Mouse (Mus musculus): ENCODE measurements around the gene Stard3nl. TPM values are rescaled to one million over a fixed set of nuclear protein-coding genes. Genes with fewer than 3 reads are reported as not detected.

The Stard3nl gene
- polyA plus RNA-seq (2012; rRNA removed): 85.3 and 89.5 TPM in 2 replicates

DNA sequence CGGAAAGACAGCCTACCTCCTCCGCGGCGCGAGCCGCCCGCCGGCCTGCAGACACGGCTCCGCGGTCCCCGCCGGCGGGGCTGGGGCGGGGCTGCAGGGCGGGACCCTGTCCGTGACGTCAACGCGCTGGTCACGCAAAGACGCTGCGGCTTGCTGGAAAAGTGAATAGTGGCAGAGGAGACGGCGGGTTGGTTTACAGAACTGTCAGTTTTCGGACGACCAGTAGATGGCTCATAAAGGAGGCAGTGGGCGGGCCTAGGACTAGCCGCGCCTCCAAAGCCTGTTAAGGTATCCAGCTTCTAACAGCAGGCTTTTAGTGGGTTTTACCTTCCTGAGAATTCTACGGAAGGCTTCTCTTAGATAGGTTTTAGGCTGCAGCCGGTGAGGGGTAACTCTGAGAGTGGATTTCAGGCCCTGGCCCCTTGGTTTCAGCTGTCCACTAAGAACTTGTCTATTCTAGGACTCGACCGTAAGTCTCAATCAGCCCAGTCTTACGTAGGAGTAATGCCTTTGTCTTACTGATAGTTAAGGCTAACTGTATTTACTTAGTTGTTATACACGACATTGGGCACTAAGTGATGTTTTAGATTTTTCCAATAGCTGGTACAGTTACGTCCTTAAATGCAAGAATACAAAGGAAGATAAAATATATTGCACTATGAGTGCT is at the start of gene Stard3nl:
TSS of gene Stard3nl (minus strand) at position 108 of the 667 bp plus-strand sequence.
- DNase-seq (ENCODE audit: extremely low spot score in 1 of 2, low spot score in 1 of 2): peak; percentile 99

DNA sequence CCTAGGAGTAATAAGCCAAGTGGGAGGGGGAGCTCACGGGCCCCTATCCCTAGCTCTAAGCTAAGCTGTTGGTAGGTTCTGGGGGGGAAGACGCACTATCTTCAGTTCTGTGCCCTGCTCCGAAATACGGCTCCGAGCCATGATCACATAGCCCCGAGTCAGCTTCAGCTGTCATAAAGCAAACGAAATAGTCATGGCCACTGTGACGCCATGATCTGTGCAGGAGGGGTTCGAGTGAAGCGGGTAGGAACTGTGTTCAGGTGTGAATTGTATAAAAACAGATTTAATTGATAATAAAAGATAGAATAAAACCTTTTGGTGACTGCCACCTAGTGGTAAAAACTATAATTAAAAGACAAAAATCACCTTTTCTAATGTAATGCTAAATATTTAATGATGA is 42.4 kb upstream of the Stard3nl start:
- DNase-seq (ENCODE audit: extremely low spot score in 1 of 2, low spot score in 1 of 2): peak in 1 of 2 experiments; percentile 16

DNA sequence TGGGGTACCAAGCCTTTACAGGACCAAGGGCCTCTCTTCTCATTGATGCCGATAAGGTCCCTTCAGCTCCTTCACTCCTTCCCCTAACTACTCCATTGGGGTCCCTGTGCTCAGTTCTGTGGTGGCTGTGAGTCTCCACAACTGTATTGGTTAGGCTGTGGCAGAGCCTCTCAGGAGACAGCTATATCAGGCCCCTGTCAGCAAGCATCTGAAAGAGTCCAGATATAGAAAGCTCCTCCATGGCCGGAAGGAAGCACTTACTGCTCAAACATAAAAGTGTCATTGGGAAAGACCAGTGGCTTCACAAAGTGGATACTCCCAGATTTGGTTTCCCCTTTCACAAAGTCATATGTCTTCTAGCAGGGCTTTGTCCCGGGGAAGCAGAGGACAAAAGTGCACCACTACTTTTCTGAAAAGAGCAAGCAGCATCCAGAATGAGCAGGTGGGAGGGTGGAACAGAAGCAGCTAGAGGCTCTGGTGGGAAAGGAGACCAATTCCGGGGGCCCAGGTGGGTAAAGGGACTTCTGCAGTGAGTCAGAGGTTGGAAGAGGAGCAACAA is 34.3 kb upstream of the Stard3nl start:
- DNase-seq (ENCODE audit: extremely low spot score in 1 of 2, low spot score in 1 of 2): no peak

DNA sequence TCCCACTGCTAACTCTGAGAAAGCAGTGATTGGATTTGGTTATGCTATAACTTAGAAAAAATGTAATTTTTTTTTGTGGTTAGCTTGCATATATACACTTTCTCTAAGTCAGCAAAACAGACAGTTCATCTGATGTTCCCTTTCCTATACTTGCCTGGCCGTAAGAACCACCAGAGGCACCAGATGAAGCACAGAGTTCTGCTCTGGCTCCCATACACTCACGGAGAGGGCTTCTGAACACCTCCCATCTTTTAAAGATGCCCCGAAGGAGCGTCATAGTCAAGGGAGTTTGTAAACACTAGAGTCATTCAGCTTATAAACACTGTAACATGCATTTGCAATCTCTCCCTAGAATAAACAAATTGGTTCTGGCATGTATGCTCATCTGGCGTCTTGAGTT is 32.5 kb upstream of the Stard3nl start:
- no peak for DNase-seq (ENCODE audit: extremely low spot score in 1 of 2, low spot score in 1 of 2)

DNA sequence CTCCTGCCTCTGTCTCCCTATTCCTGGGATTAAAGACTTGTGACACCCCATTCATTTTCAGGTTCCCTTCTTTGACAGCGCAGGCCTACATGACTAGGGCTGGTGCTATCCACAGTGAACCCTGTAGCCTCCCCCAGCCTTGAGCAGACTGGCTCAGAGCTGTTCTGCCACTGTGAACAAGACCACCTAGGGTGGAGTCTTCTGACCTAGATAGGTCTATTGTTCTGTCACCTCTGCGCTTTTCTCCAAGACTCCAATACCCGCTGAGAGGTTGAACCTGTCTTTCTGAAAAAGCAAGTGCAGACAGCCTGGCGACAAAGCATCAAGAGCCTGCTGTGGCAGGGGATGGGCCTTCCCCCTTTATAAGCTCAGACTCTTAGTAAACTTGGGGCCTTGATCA is 29.0 kb upstream of the Stard3nl start:
- no peak for DNase-seq (ENCODE audit: extremely low spot score in 1 of 2, low spot score in 1 of 2)

DNA sequence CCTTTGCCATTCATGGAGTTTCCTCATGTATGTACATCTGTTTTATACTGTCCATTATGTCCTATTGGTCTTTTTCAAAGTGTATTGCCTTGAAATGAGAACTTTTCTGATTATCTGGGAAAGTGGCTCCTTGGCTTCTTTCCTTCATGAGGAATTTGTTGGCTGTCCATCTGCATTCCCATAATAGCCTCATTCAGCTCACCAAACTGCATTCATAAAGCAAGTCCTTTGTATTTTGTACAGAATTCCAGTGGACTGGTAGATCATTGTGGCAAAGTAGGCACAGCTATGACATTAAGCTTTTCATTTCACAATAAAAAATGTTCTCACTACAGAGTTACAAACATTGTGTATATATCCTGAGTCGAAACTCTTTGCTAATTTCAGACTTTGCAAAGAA is 26.9 kb upstream of the Stard3nl start:
- no peak for DNase-seq (ENCODE audit: extremely low spot score in 1 of 2, low spot score in 1 of 2)

DNA sequence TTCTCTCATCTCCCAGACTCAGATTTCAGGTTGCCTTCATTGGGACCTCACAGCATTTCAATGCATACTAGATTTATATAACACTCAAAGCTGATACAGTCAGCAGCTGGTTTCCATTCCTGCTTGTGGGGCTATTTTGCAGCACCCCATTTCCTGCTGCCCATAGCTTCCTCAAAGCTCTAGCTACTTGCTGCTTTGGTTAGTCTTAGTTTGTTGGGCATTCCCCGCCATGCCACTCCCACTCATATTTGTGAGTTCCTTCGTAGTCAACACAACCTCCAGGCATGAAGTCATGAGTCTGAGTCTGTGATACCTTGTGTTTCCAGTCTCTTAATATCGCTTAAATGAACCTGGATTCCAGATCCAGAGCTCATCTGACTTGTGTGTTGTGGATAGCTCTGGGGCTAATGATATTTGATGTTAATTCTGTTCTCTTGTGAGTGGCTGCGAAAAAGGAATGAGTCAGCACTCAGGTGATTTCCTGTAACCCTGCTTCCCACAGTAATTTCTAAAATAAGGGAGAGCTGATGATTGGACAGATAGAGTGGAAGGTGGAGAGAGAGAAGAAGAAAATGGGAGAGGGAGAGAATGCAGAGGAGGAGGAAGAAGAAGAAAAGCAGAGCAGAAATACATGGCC is 22.4 kb upstream of the Stard3nl start:
- DNase-seq (ENCODE audit: extremely low spot score in 1 of 2, low spot score in 1 of 2): no peak

DNA sequence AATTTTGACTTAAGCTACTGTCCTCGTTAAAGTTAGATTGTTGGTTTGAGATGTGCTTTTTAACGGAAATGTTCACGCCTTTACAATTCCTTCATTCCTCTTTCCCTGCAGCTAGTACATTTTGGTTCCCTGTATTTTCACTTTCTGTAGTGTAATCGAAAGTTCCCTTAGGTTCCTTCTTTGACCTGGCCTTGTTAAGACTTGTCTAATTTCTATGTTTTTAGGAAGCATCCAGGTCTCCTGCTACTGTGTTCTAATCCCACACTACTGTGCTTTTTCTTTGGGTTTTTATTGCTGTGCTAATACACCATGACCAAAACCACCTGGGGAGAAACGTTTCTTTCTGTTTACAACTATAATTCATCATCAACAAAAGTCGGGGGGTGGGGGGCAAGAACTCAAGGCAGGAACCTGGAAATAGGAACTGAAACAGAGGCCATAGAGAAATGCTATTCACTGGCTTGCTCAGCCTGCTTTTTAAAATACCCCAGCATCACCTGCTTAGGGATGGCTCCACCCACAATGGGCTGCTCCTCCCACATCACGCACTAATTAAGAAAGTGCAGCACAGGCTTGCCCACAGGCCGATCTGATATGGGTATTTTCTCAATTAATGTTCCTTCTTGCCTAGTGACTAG is 20.4 kb upstream of the Stard3nl start:
- no peak for DNase-seq (ENCODE audit: extremely low spot score in 1 of 2, low spot score in 1 of 2)

DNA sequence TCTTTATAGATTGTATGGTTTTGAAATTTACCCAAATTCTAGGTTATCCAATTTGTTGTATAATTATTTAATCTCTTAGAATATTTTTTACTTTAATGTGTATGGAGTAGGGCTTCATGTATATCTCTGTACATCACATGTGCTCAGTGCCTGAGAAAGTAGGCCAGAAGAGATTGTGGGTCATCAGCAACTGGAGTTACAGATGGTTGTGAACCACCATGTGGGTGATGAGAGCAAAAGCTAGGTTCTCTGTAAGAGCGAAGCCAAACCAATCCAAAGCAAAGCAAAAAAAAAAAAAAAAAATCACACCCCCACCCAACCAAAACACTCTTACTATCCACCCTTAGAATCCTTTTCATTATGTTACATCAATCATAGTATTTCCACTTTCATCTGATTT is 19.7 kb upstream of the Stard3nl start:
- DNase-seq (ENCODE audit: extremely low spot score in 1 of 2, low spot score in 1 of 2): no peak

DNA sequence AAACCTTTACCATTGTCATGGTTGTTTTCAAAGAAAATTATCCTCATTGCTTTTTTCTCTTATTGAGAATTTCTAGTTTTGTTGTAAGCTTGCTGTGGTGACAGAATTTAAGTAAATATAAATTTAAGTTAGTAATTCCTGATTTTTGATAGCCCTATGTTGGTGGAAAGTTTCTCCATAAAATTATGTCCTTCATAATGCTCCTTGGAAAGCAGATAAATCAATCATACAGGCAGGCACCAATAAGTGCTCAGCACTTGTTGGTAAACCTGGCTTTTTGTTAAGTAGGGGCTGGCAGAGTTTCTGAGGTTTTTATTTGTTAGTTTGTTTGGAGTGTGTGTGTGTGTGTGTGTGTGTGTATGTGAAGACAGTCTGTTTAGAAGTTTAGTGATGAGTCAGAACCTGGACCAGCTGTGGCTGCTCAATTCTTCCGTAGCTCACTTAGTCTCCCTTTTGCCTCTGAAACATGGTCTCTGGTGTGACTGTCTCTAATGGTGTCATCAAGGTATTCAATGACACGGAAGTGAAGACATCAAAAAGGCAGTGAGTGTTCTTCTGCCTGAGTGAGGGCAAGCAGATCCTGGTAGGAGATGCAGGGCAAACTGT is 16.8 kb upstream of the Stard3nl start:
- no peak for DNase-seq (ENCODE audit: extremely low spot score in 1 of 2, low spot score in 1 of 2)

DNA sequence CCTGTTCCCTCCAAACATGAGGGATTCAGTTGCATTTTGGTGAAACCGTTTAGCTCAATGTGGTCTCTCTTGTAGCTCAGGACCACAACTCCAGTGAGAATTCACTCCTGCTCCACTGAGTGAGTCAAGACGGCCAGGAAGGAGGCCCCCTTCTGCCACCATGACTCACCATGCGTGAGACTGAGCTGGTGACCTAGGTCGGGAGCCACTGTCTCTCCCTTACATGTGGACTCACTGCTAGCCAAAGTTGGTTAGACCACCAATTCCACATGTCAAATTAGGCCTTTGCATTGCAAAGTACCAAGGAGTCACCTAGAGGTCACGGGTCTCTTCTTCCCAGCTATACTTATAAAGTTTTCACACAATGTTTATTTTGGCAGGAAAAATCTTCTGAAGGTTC is 16.3 kb upstream of the Stard3nl start:
- no peak for DNase-seq (ENCODE audit: extremely low spot score in 1 of 2, low spot score in 1 of 2)

DNA sequence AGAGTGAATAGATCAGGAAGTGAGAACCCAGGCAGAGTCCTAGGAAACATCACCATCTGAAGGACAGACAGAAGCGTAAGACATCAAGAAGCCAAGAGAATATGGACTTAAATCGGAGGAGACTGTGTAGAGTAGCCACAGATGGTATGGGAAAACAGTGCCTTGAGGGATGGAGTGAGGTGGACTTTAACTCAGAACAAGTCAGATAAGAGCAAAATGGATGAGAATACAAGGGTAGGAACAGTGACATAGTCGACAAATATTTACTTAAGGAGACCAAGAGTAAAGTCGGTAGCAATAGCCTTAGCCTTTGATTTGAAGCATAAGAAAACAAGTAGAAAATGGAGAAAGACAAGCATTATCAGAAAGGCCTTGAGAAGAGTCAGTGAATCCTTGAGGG is 15.1 kb upstream of the Stard3nl start:
- no peak for DNase-seq (ENCODE audit: extremely low spot score in 1 of 2, low spot score in 1 of 2)

DNA sequence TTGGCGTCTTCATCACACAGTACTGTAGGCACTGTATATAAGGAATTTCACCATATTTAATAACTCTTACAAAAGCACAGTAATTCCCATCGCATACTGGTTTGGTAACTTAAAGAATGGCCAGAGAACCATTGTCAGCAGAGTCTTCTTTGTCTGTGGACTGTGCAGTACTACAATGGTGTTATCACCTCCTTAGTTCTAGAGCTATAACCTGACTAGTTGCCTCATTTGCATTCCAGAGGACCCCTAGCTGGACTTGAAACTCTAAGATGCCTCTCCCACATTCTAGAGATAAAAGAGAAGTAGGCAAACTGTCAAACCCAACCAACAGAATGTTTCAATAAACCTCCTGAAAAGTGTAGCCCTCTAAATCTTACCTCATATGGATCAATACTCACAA is 12.4 kb upstream of the Stard3nl start:
- no peak for DNase-seq (ENCODE audit: extremely low spot score in 1 of 2, low spot score in 1 of 2)

DNA sequence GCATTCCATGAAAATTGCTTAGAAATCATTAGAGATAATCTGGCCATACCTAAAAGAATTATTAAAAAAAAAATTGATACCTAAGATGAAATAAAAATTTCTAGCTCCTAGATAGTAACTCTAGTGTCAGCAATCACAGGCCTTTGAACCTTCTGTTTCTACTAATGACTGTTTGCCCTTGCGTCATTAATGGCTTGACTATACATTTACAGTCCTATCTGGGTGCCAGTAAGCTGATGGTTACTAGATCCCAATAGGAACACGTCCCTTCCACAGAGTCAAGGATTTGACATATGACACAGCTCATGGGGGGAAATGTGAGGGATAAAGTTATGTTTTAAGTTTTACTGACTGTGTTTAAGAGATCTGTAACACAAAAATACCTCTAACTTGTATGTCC is 9.0 kb upstream of the Stard3nl start:
- DNase-seq (ENCODE audit: extremely low spot score in 1 of 2, low spot score in 1 of 2): no peak

DNA sequence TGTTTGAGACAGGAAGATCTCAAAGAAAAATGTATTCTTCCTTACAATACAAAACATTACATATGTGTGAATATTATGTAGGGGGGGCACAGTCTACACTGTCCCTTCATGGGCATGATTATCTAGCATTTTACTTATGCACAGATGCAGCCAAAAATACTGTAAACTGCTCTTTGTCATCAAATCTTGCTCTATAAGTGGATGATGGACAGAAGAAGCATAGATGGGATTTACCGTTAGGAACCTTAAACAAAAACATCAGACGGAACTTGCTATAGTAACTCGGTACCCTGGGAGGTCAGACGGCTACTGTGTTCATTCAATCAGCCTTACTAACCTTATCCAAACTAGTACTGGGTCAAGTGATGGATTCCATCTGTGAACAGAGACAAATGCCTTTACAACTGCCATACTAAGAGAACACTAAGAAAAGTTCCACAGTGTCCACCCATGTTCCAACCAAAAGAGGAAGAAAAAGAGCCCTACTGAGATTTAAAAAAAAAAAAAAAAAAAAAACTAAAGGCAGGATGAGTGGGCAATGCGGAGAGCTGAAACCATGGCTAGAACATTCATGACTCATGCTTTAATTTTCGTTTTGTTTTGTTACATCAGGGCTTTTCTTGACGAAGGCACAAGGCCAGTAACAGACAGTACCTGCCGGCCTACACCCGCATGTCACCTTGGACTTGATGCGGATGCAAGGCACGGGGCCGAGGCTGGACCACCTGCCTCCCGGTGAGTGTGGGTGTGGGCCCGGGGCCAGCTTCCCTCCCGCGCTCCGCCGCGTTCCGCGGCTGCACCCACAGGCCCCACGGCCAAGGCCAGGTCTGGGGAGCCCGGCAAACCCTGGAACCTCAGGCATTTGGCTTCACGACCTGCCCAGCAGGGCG is 552 bp downstream of the Stard3nl start:
- DNase-seq (ENCODE audit: extremely low spot score in 1 of 2, low spot score in 1 of 2): no peak

DNA sequence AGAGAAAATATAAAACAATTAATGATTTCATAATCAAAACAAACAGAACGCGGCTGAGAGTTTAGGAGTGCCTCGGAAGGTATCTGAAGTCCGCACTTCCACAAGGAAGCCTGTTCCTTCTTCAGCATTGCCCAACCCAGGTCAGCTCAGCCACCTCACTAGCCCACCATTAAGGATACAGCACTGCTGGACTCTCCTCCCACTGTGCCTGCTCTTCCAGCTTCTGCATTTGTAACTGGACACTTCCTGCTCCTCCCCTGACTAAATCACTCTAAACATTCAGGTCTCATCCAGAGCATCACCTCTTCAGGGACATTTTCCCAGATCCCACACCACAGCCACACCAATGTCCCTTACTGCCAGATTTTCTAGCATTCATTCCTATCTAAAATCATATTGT is 1.4 kb downstream of the Stard3nl start:
- no peak for DNase-seq (ENCODE audit: extremely low spot score in 1 of 2, low spot score in 1 of 2)

DNA sequence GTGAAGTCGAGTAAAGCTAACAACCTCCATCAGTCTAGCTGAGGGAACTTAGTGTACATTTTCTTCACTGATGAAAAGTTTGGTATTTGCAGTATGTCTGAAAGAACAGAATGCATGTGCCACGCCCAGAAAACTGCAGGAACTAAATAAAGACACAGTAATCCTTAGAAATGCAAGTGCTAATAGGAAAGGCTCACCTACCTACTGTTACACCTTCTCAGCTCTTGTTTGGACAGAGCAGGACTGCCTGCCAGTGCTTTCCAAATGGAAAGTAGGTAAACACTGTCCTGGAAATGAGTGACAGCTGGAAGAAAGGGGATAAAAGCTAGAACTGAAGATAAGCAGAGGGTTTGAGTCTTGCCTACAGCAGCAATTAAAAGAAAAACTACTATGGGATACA is 1.9 kb downstream of the Stard3nl start:
- DNase-seq (ENCODE audit: extremely low spot score in 1 of 2, low spot score in 1 of 2): no peak

DNA sequence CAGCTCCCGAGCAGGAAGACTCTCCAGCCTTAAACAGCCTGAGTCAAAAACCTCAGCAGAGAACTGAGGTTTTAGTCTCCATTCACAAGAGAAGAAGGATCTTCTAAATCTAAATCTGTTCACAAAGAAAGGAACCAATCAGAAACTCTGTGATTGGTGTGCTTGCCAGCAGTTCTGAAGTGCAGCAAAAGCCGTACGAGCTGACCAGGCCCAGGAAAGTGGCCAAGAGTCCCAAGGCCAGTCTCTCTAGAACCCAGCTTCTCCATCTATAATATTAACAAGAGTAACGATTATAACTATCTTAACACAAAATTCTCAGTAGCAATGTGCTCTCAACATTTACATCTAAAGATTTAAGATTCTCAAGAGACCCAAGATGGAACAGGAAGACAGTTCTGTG is 4.0 kb downstream of the Stard3nl start:
- DNase-seq (ENCODE audit: extremely low spot score in 1 of 2, low spot score in 1 of 2): no peak

DNA sequence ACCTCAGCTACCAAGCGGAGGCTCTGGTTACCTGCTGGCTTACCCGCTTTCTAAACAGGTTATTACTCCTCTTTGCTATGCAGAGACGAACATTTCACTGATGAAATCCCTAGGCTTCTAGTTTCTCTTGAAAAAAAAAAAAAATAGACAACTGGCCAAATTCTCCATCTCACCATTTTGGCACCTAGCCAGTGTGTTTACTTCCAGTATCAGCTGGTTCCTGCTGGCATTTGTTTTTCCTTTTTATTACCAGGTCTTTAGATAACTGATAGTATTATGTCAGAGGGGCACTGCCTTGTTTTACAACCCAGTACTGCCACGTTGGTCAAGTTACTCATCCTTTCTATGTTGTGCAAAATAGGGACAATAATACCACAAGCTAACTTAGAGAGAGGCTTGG is 5.3 kb downstream of the Stard3nl start:
- no peak for DNase-seq (ENCODE audit: extremely low spot score in 1 of 2, low spot score in 1 of 2)

DNA sequence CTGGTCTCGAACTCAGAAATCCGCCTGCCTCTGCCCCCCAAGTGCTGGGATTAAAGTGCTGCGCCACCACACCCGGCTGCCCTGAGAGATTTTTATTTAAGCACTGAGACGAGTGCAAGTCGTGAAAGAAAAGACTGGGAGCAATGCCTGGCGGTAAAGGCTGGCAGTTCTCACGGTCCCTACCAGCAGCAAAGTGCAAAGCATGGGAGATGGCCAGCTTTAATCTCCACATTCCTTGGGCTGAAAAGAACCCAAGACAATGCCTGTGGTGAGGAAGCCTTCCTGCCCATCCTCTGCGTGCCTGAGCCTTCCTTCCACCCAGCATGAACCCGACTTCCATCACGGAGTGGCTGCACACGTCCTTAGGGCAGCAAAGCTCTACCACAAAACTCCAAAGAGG is 5.7 kb downstream of the Stard3nl start:
- DNase-seq (ENCODE audit: extremely low spot score in 1 of 2, low spot score in 1 of 2): no peak

Measured in frontal cortex, adult 2 months (tissue).